Mouse (Mus musculus) liver, postnatal 0 days (tissue): Measurements from ENCODE around the gene Fasn.

Source experiments
- CTCF ChIP-seq: sonication (generic); IDR thresholded peaks from 2 replicates; pipeline ENCODE4 v1.5.1; 2016; ENCODE audit warnings: antibody characterized with exemption, low read depth
- EP300 ChIP-seq: IDR thresholded peaks from 2 replicates; pipeline ENCODE4 v1.6.1; 2016; ENCODE audit warnings: antibody characterized with exemption, low read depth, mild to moderate bottlenecking

- TF ChIP-seq CTCF, result no peak
- no peak for TF ChIP-seq EP300
Observed at GRCm38 (mm10) chr11:120852083-120852935, 28.0 kb upstream of the Fasn start.
